Mouse (Mus musculus) heart, embryonic 14.5 days (tissue): Measurements from ENCODE around the gene Ffar4. TPM values are rescaled to one million over a fixed set of nuclear protein-coding genes. Genes with fewer than 3 reads are reported as not detected.

Experiments used
- ATAC-seq: fragments of 200-750 bp; cut with Nextera tagmentation; 2 replicates; pipeline ENCODE4 v1.8.0; 2017; ENCODE audit warnings: low read depth, moderate TSS enrichment; ENCODE audit not compliant: insufficient number of reproducible peaks, insufficient read depth, low FRiP score
- H3K27ac ChIP-seq, 2 experiments: fragments of 200-500 bp in 1 of 2; fragments of 300-500 bp in 1 of 2; sonication (generic) in 1 of 2; replicated peaks in 1 of 2; 2 replicates each; pipeline ENCODE4 v1.5.1; 2012 to 2014; ENCODE audit warnings: low read depth in 2 of 2, low read length in 2 of 2, control low read depth in 1 of 2, mild to moderate bottlenecking in 1 of 2, mixed read lengths in 1 of 2; ENCODE audit not compliant: control insufficient read depth in 1 of 2, insufficient read depth in 1 of 2
- H3K27me3 ChIP-seq: fragments of 300-500 bp; sonication (generic); 2 replicates; pipeline ENCODE4 v1.6.1; 2014; ENCODE audit warnings: mild to moderate bottlenecking, low read length, control low read depth; ENCODE audit not compliant: control insufficient read depth, insufficient read depth
- H3K36me3 ChIP-seq: fragments of 300-500 bp; sonication (generic); 2 replicates; pipeline ENCODE4 v1.6.1; 2014; ENCODE audit warnings: mild to moderate bottlenecking, control low read depth, low read length, mixed read lengths; ENCODE audit not compliant: control insufficient read depth, insufficient read depth
- H3K4me1 ChIP-seq, 2 experiments: fragments of 200-500 bp in 1 of 2; fragments of 300-500 bp in 1 of 2; sonication (generic) in 1 of 2; 2 replicates each; pipeline ENCODE4 v1.6.1; 2012 to 2014; ENCODE audit warnings: low read length in 2 of 2, control low read depth in 1 of 2, mixed read lengths in 1 of 2; ENCODE audit not compliant: control insufficient read depth in 2 of 2, insufficient read depth in 2 of 2
- H3K4me2 ChIP-seq: fragments of 300-500 bp; sonication (generic); 2 replicates; pipeline ENCODE4 v1.6.1; 2014; ENCODE audit warnings: mild to moderate bottlenecking, low read length
- H3K4me3 ChIP-seq, 2 experiments: fragments of 200-500 bp in 1 of 2; fragments of 300-500 bp in 1 of 2; sonication (generic) in 1 of 2; 2 replicates each; pipeline ENCODE4 v1.5.1; 2012 to 2014; ENCODE audit warnings: low read length in 2 of 2, mild to moderate bottlenecking in 2 of 2, control low read depth in 1 of 2, low read depth in 1 of 2, moderate library complexity in 1 of 2; ENCODE audit not compliant: control insufficient read depth in 1 of 2, insufficient read depth in 1 of 2
- H3K9ac ChIP-seq: fragments of 300-500 bp; sonication (generic); 2 replicates; pipeline ENCODE4 v1.6.1; 2014; ENCODE audit warnings: mild to moderate bottlenecking, low read length
- H3K9me3 ChIP-seq: fragments of 300-500 bp; sonication (generic); 2 replicates; pipeline ENCODE4 v1.6.1; 2016; ENCODE audit warnings: low read length, control low read depth; ENCODE audit not compliant: control insufficient read depth
- WGBS: fragments of 180-500 bp; shearing (Covaris S2); extraction: QIAGEN DNeasy Blood & Tissue Kit; methylation state at CpG from one replicate; pipeline ENCODE4 v1.1.7; 2014; 5-methylcytosine and 5-hydroxymethylcytosine counted together
- polyA plus RNA-seq: library from polyadenylated mRNA; unstranded; fragments of >200 nt; fragmentation: Nextera tagmentation; extraction: Ambion mirVana; gene quantifications from 2 replicates; pipeline ENCODE4 v1.2.1, GENCODE M21; 2014

Gene Ffar4
- polyA plus RNA-seq, 1 experiment from 2014 or later = not detected

DNA sequence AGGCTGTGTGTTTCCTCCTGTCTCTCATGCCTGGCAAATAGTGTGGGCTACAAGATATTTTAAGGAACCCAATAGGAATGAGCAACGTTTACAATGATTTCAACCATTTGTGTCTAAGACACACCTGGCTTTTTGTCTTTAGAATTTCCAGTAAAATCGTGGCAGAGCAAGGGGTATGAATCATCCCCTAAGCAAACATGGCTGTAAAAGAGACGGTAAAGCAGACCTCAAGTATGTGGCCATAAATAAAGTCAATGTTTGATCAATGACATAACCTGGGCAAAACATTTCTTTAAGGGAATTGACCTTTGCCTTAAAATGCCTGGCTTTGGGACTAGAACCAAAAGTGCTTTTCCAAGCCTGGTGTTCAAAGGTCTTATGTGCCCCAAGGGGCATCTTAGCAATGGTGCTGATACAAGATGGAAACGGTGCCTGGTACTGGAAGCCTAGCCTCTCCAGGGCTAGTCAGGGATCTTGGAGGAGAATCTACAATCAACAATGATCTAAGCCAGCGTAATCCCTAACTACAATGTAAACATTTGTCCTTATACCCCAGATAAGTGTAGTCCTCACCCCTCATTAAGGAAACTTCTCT, 13.8 kb upstream of the Ffar4 start:
- H3K27me3 ChIP-seq = no peaks in the 10 kb centered on the region; the same call in 1 of the 2 replicates
- no peak overlapping the region for H3K27ac ChIP-seq
- no peak overlapping the region for H3K9ac ChIP-seq
- 56% methylated on average over 5 of the region's 5 CpGs for WGBS
- no peaks in the 10 kb centered on the region for H3K4me1 ChIP-seq
- H3K4me3 ChIP-seq = no peak overlapping the region
- no peak for ATAC-seq
- no peaks in the 10 kb centered on the region for H3K9me3 ChIP-seq
- no peaks in the 10 kb centered on the region for H3K36me3 ChIP-seq
- no peak overlapping the region for H3K4me2 ChIP-seq

DNA sequence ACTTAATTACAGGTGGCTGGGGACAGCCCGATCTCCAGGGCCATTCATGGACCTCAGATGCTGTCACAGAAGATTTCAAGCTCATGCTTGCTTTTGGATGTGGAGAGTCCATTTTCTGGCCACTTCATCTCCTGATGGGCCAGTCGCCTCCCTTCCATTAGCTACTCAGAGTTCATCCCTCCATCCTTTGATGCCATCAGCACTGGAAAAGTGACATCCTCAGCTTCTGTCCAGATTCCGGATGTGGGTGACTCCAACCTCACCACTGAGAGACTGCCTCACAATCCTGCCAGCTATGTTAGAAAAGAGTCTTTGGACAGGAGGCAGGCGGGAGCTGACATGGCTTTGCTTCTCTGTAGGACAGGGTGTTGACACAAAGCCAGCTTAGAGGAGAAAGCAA, 11.0 kb upstream of the Ffar4 start:
- Histone ChIP-seq H3K9me3 (no peaks in the 10 kb centered on the region), H3K9ac (no peak overlapping the region), H3K36me3 (no peaks in the 10 kb centered on the region), H3K27me3 (no peaks in the 10 kb centered on the region; the same call in 1 of the 2 replicates), H3K4me1 (no peaks in the 10 kb centered on the region), H3K4me3 (no peak overlapping the region), H3K4me2 (no peak overlapping the region), H3K27ac (no peak overlapping the region)
- WGBS = 68% methylated on average over 4 of the region's 4 CpGs
- no peak for ATAC-seq

DNA sequence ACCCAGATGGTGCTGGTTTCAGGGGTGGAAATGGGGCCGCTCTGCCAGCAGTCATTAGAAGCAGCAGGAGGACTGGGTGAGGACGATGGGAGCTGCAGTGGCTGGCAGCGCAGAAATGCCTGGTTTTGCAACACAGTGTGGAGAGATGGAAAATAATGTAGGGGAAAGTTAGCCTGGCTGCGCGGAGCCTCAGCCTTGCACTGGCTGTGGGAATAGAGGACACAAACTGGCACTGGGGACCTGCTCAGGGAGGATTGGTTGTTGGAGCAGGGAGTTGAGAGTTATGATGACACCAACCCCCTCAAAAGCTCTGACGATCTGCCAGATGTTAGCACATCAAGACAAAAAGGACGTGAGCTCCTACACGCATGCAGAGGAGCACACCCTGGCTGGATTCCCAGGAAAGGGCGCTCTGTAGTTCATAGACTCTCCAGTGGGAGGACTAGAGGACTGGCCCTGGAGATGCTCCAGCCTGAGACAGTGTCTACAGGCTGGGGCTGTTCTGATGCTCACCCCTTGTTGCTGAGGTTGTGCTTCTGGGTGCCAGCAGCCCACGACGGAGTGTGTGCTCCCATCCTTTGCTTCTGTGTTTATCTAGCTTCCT, 9.8 kb upstream of the Ffar4 start:
- WGBS = 45% methylated on average over 11 of the region's 11 CpGs
- Histone ChIP-seq H3K9ac (no peak overlapping the region), H3K4me3 (no peak overlapping the region), H3K4me2 (no peak overlapping the region), H3K27ac (no peak overlapping the region), H3K27me3 (no peaks in the 10 kb centered on the region; the same call in 1 of the 2 replicates), H3K4me1 (no peaks in the 10 kb centered on the region), H3K36me3 (no peaks in the 10 kb centered on the region), H3K9me3 (no peaks in the 10 kb centered on the region)
- peak; percentile 59 for ATAC-seq

DNA sequence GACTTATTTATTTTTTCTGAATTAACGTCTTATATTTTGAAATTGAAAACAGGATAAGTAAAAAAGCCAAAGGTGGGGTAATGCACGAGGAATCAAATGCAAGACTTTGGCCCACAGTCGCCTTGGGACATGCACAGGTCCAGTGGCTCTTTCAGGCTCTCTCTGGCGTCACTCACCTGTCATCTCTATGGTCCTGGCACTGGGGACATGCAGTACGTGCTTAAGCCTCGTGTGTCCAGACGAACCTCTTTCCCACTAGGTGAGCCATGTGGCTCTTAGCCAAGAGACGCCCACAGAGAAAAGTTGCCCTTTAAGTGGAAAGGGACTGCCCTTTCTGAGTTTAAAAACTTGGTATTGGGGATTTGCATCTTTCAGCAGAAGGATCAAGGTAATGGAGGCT, 7.5 kb upstream of the Ffar4 start:
- ATAC-seq = no peak

DNA sequence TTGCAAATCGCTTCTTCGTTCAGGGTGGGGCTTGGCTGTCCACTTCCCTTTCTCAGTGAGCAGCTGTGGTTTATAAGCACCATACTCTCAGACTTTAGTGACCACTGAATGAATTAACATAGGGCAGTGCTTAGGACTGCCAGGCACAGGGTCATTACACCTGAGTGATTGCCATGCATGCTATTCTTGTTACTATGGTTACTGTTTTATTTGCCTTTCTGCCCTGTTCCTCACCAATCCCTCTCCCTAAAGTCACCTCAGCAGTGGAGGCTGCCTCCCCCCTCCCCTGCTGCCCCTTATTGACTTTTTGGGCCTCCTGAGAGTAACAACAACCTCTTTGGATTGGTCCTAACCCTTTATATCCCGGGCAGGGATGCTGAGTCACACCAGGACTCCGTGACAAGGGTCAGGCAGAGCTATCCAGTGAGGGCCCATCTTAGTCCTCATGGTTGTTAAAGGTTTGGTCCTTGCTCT, 5.3 kb upstream of the Ffar4 start:
- H3K27me3 ChIP-seq = peaks cover 27% of the 10 kb centered on the region
- 76% methylated on average over 4 of the region's 4 CpGs for WGBS
- no peaks in the 10 kb centered on the region for H3K4me1 ChIP-seq
- H3K9ac ChIP-seq = no peak overlapping the region
- no peak overlapping the region for H3K4me3 ChIP-seq
- no peaks in the 10 kb centered on the region for H3K9me3 ChIP-seq
- ATAC-seq = no peak
- H3K27ac ChIP-seq = no peak overlapping the region
- no peak overlapping the region for H3K4me2 ChIP-seq
- H3K36me3 ChIP-seq = no peaks in the 10 kb centered on the region

More for the DNA sequence above, 7.5 kb upstream of the Ffar4 start:
- 61% methylated on average over 8 of the region's 8 CpGs for WGBS
- H3K9me3 ChIP-seq = no peaks in the 10 kb centered on the region
- H3K9ac ChIP-seq = no peak overlapping the region
- H3K4me2 ChIP-seq = no peak overlapping the region
- no peaks in the 10 kb centered on the region for H3K4me1 ChIP-seq
- H3K36me3 ChIP-seq = no peaks in the 10 kb centered on the region
- H3K27ac ChIP-seq = no peak overlapping the region
- H3K4me3 ChIP-seq = no peak overlapping the region
- H3K27me3 ChIP-seq = peaks cover 9% of the 10 kb centered on the region; the same call in 1 of the 2 replicates

DNA sequence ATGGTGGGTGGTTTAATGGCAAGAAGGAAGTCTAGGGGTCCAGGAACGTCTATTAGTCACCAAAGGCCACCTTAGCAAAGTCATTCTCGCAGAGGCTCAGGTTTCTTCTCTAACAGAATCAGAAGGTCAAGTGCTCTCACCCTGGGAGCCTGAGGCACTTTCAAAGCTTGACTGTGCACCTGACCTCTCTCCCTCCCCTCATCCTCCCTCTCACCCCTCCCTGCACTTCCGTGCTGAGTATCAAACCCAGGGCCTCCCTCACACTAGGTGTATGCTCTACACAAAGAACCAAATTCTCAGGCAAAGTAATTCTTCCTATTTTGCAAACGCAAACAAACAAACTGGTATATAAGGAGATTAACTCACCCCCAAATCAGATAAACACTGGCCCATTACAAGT, 640 bp upstream of the Ffar4 start:
- H3K36me3 ChIP-seq = no peaks in the 10 kb centered on the region
- H3K9ac ChIP-seq = no peak overlapping the region
- H3K4me1 ChIP-seq = no peaks in the 10 kb centered on the region; a peak in 1 of 4 replicates
- H3K27me3 ChIP-seq = peaks cover 60% of the 10 kb centered on the region
- H3K4me3 ChIP-seq = no peak overlapping the region
- H3K9me3 ChIP-seq = no peaks in the 10 kb centered on the region
- ATAC-seq = no peak
- WGBS = 10% methylated on average over 4 of the region's 4 CpGs
- H3K27ac ChIP-seq = no peak overlapping the region
- no peak overlapping the region for H3K4me2 ChIP-seq

DNA sequence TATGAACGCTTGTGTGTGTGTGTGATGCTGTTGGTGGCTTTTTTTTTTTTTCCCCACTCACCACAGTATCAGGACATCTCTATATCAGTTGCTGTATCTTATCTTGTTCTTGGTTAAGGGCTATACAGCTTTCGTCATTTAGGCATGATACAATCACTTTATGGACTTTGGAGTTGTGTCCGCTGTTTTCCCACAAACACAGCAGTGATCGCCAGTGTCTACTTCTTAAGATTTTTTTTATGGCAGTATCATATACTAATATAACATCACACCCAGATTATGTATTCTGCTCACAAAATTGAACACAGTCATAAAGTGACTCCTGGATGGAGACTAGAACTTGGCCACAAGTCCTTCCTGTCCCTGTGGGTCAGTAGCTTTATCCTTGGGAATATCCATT, 11.0 kb downstream of the Ffar4 start:
- no peak overlapping the region for H3K9ac ChIP-seq
- no peak for ATAC-seq
- no peak overlapping the region for H3K27ac ChIP-seq
- H3K36me3 ChIP-seq = no peaks in the 10 kb centered on the region
- no peaks in the 10 kb centered on the region for H3K9me3 ChIP-seq
- WGBS = 78% methylated on average over 4 of the region's 4 CpGs
- no peak overlapping the region for H3K4me3 ChIP-seq
- H3K27me3 ChIP-seq = no peaks in the 10 kb centered on the region; the same call in 1 of the 2 replicates
- no peak overlapping the region for H3K4me2 ChIP-seq
- H3K4me1 ChIP-seq = 0 out of 4 replicates have a peak, but pooled peaks cover 0 to 4% of the 10 kb centered on the region in 2 experiments
